Mouse (Mus musculus) thymus, postnatal 36 days (tissue): ENCODE data around the gene Ccdc8.

Source experiments
- DNase-seq, 2 experiments: peaks; one replicate each; pipeline ENCODE4 v3.0.0; 2022; ENCODE audit warnings: mixed read lengths in 2 of 2

The Ccdc8 gene

DNA sequence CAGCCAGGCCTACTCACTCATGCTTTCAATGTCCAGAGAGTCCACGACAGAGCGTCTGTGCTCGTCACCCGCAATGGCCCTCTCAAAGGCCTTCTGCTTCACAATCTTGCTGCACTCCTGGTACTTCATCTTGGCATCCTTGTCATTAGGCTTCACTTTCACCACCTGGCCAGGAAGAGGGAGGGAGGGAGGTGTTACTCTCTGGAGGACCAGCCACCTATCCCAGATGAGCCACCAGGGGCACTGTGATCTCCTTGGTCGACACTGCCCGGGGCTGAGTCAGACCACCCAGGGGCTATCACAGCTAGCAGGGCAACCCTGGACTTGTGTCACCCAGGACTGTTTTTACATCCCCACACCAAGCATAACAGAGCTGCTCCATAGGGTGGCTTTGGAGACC lies 22.9 kb downstream of the Ccdc8 start:
- DNase-seq: no peak

DNA sequence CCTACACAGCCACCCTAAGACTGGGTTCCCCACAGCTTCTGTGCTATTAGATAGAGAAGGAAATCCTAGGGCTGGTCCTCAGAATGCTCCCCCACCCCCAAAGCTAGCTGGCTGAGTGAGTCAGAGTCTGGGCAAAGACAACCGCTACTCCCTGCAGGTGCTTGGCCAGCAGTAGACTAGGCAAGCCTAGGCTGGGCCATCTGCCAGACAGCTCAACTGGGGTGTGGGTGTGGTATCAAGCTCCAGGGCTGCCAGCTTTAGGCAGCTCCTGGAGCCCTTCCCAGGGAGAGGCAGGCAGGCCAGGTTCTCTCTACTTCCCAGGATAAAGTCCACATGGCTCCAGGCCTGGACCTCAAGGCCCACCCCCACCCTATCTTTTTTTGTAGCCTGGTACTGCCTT lies 24.5 kb downstream of the Ccdc8 start:
- peak in 1 of 2 experiments; percentile 47 for DNase-seq

DNA sequence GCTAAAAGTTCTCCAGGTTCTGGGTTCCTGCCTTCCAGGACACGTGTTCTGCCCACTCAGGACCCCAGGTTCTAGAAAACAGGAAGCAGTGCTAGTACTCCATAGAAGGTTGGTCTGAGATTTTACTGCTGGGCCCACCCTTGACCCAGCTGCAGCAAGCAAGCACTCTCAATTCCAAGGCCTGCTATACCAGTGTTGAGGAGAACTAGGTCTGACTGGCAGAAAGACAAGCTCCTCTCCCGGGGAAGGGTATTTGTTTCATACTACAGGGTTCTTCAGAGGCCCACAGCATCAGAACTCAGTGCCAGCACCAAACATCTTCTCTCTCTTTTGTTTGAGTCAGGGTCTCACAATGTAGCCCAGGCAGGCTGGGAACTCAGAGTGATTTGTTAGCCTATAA lies 25.4 kb downstream of the Ccdc8 start:
- no peak for DNase-seq

DNA sequence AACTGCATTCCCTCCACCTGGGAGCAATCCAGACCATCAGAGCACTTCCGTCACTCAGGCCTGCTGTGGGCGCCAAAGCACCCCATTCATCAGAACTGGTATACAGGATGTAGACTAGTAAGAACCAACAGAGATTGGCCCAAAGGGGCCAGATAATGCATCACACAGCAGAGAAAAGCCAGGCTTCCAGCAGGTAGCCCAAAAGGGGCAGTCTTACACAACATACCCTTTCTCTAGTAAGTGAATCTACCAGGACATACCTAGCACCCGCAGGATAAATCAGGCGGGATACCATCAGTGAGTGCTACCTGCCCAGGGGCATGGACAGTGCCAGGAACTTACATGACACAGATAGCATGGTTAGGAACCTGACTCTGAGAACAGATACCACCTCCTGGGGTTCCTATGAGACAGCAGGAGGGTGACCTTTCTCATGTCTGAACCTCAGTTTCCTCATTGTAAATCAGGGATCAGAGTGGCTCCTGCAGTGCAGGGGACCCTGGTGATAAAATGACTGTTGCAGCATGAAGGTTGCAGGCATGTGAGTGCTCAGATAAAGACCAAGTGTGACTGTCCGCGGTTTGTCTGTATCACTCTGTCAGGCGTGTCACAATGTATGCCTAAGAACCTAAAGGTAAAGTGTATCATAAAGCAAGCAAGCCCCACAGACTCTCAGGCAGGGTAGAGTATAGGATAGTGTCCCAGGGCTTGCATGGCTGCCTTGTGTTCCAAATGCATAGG lies 27.1 kb downstream of the Ccdc8 start:
- no peak for DNase-seq

DNA sequence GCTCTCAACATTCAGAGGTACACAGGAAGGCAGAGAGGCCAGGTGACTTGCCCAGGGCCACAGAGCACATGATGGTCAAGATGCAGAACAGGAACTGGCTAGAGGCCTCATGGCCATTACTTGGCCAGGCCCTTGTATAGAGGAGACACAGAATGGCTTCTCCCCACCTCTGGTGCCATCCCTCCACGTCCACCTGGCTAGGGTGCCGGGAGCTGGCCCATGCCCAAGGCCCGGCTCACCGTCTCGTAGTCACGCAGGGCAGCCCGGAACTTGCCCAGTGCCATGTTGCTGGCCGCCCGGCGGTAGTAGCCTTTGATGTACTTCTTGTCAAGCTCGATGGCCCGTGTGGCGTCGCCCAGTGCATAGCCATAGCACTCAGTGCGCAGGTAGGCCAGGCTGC lies 29.7 kb downstream of the Ccdc8 start:
- DNase-seq: no peak

DNA sequence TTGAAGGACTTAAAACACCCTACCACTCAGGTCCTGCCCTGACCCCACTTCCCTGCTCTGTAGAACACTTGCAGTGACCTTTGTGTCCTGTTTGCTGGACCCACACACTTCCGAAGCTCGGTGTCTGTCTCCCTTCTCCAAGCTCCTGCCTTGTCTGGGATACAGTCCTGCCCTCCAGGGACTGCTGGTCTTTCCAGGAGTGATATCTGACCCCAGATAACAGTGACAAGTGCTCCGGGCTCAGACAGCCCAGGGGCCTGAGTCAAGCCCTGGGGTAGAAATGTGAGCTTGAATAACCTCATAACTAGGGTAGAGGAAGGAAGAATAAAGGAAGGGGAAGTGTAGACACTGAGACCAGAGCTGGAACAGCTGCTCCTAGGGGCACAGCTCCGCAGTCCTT lies 31.2 kb downstream of the Ccdc8 start:
- DNase-seq: no peak

DNA sequence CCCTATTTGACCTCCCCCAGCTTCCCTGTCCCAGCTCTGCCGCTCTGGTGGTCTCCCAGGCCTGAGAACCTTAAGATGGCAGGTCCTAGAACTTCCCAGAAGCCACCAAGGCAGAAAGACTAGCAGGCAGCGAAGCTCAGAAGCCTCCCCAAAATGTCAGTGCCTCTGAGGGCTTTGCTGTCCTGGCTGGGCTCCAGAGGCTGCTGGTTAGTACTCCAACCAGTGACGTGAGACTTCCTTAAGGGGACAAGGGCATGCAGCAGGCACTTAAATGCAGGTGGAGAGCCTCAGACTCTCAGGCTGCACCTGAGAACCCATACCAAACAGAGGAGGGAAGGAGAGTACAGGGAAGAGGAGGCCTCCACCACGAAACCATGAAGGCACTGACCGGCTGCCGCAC lies 31.6 kb downstream of the Ccdc8 start:
- DNase-seq: no peak

DNA sequence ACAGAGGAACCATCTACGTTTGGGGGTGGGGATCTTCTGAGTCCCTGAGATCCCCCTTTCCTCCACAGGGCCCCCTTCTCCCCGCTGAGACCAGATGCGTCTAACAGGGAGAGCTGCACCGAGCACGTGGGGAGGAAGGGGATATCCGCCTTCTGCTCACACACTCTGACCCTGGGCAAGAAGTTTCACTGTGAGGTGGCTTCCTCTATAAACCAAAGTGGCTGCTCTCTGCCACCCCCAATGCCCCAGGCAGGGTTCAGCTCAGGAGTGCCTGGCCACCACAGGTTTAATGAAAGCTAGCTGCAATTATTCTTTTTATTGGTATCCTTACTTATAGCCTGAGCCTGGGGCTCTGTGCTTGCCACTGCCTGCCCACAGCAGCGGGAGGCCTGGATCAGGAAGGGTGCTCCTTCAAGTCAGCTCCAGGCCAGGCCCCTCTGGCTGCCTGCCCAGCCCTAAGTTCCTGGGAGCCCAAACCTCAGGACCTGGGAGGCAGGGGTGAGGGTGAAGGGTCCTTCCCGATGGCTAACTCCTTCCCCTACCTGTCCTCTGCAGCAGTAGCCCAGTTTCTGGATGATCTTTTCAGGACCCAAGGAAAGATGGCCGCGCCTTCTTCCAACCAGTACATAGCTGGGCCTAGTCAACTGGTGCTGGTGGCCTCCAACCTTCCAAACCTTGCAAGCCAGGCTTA lies 32.5 kb downstream of the Ccdc8 start:
- DNase-seq: peak; percentile 59 to 69

DNA sequence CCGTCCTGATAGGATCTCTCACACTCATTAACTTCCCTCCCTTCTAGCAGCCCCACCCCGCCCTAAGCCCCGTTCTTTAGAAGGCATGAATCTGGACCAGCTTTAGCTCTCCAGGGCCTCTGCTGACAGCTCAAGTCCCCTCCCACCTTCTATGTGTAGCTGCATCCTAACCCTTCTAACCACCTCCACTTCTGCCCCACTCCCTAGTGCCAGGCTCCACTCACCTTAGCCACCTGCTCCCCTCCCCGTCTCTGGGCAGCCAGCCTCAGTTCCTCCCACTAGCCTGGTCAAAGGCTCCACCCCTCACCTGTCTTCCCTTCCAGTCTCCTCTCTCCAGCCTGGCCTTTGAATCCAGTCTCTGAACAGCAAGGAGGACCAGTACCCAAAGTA lies 33.0 kb downstream of the Ccdc8 start:
- no peak for DNase-seq

DNA sequence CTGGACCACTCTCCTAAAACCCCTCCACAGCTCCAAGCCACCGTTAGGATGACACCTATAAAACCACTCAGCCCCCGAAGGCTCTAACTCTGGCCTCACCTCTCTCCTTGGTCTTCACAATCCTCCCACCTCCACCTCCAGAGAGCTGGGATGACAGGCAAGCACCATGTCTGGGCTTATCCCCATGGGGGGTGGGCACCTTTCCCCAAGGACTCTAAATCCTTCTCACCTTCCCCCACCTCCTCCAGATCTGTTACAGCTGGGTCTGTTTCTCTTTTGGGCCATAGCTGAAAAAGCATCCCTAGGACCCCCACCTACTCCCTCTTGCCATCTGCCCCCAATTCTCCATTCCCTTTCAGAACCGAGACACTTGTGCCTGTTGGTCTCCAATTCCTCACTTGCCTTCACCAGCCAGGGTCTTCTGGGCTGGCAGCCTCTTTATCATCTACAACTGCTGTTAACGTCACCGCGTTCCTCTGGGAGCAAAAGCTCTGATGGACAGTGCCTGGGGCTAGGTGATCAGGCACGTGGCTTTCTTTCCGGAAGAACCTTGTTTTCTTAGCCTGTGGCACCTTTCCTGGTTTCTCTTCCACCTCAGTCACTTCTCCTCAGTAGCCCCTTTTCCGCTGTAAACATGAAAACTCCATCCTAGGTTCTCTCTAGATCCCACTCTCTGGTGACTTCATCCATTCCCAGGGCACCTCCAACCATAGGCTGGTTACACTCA lies 33.6 kb downstream of the Ccdc8 start:
- no peak for DNase-seq

DNA sequence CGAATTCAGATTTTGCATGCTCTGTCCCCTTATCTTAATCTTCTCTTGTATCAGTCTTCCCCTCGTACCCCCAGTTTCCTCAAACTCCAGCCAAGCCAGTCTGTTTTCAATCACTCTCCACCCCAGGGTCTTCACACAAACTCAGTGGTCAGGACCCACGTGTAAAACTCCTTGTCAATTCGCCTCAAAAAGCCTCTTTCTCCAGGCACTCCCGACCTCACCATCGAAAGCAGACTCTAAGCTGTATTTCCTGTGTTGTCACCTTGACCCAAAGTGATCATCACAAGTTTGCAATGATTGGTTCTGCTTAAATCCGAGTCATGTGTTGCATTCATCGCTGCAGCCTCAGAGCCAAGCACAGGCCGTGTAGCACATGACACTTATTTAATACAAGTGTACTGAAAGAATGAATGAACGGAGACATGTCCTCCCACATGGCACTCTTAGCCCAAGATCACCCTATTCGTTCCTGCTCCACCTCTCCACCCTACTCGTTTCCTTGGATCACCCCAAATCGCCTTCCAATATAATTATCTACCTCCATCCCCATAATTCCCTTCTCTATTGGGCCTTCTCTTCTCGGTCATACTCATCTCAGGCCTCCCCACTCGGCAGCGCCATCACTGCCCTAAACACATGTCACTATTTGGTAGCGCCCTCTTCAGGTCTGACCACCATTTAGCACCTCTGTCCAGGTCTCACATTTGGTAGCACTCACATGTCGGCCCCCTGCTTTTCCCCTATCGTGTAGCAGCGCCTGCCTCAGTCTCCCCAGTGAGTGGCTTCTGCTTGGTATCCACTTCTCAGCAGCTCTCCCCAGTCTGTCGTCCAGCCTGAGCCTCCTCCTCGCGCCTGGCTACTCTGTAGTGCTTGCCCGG lies 34.4 kb downstream of the Ccdc8 start:
- DNase-seq: peak; percentile 2 to 51

DNA sequence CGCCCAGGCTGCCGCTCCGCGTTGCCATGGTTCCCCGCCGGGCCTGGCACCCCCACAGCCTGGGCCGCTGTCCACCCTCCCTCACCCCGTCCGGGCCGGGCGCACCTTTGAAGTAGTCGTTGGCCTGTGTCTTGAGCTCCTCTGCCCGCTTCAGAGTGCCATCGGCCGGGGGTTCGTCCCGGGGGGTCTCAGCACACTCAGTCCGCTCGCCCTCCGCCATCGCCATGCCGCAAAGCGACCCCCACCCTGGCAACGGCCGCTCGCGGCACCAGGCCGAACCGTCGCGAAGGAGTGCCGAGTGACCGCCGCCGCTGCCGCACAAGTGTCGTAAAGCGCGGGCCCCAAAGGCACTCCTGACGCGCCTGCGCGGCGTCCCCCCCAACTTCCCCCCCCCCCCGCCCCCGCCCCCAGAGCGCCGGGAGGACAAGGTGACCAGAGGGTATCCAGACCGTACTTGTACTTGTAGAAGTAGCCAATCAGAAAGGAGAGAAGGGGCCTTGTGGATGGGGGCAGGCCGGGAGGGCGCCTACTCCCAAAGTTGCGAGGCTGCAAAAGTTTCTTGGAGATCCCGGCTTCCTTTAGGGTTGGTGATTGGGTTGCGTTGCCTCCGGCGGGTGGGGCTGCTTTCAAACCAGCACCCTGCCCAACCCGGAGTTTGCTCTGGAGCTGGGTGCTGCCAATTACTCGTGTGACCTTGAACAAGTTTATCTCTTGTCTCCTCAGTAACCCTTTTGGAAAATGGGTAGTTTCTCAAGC lies 35.3 kb downstream of the Ccdc8 start, which contains the start of gene Ppp5c:
TSS of gene Ppp5c (minus strand) at position 337 of the 756 bp plus-strand sequence.
- peak; percentile 78 to 85 for DNase-seq

DNA sequence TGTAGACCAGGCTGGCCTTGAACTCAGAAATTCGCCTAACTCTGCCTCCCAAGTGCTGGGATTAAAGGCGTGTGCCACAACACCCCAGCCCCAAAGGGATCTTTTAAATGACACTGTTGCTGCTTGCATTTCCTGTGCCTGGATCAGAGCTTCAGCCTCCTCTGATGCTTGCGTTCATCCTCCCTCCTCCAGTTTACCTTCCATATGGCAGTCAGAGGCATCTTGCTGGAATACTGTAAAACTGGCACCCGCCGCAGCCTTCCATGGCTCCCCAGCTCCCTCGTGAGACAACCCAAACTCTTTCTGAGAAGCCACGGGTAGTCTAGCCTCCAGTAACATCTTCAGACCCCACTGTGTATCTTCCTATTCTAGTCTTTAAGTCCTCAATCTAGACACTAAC lies 36.4 kb downstream of the Ccdc8 start:
- DNase-seq: no peak

DNA sequence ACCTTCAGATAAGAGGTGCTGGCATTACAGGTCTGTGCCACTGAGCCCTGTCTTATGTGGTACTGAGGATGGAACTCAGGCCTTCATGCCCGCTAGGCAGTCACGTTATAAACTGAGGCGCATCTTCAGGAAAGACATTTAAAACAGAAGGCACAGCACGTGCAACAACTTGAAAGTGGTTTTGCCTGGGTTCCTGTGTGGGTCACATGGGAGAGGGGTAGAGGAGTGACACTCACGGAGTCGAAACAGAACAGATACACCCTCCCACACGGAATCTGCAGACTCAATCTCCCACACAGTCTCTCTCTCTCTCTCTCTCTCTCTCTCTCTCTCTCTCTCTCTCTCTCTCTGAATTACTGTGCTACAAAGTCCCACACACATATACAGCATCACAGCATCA lies 37.7 kb downstream of the Ccdc8 start:
- no peak for DNase-seq

DNA sequence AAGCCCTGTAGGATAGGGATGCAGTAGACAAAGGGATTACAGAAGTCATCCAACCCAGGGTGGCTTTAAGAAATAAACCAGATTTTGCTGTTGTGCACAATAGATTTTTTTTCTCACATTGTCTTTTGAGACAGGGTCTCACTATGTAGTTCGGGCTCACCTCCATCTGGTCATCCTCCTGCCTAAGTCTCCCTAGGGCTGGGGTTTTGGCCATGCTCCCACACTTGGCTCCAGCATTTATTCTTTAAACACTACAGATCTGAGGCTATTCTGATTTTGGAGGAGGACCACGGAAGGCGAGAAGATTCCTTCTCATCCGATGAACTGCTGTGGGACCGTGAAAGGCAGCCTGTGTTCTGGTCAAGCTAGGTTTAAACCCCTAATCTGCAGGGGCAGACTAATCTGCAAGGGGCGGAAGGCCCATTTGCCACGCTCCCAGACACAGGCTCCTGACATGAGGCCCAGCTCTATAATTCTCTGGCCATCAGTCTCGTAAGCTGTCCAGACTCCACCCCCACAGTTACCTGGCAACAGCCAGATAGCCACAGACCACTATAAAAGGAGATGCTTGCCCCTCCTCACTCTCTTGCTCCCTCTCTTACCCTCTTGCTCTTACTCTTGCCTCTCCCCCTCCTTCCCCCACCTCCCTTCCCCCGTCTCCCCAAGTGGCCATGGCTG lies 45.6 kb downstream of the Ccdc8 start:
- DNase-seq: no peak

DNA sequence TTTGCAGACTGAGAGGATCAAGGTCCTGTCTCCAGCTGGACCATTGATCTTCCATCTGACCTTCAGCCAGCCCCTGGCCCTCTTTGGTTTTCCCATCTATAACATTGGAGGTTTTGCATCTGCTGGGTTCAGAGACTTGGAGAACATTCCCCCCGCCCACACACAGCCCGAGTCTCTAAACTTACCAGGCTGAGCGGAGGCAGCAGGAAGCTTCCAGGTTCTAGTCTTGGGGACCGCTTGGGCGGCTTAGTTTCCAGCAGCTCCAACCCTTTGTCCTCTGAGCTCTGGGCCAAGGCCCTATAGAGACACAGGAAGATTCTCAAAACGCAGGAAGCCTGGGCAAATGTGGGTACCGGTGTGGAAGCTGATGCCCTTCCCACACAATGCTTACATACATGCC lies 46.9 kb downstream of the Ccdc8 start:
- no peak for DNase-seq

DNA sequence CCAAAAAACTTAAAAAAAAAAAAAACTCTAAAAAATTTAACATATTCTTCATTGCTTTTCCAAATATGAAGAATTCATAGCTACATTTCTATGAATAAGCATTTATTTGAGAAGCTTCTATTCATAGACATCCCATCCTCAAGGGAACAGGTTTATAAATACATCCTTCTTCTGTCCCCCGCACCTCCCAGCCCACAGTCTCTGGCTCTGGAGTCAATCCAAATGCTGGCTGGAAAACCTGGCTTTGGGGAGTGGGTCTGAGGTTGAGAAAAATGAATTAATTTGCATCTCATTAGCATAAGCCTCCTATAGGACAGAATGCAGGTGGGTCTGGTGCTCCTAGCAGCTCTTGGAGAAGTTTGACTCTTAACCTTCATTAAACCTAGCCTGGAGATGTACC lies 53.2 kb downstream of the Ccdc8 start:
- DNase-seq: no peak
